Mouse (Mus musculus): ENCODE data around the gene Prrt2. TPM values are rescaled to one million over a fixed set of nuclear protein-coding genes. Genes with fewer than 3 reads are reported as not detected.

Gene Prrt2
- polyA plus RNA-seq (2012; rRNA removed): 0.04 and 0.45 TPM in 2 replicates

DNA sequence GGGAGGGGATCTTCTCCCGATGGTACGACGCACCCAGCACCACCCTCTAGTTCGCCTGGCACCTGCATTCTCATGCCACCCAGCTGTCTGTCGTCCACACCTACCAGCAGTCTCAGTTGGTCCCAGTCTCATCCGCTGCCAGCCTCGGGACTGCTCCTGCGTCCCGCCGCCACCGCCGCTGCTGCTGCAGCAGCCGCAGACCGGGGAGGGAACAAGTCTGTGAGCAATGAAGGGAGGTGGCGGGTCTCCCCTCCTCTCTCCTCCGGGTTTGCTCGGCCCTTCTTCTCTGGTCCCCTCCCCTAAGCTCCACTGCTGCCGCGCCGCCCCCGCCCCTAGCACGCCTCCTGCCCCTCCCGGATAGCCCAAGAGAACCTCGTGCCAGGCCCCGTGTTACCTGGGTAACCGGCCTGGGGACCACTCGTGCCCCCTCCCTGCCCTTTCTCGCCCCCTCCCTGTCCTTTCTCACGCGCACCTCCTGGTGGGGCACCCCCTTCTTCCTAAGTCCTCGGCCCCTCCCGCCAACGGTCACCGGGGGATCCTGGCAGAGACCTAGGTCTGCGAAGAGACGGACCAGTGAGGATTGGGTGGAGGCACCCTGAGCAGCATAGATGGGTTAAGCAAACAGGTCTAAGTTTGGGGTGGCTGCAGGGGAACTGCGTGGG is at the start of gene Prrt2, which contains the start of gene Gm42742:
Gene Prrt2, minus strand, starts transcription at position 311 of the 662 bp plus-strand sequence.
Gene Gm42742, minus strand, starts transcription at position 197 of the 662 bp plus-strand sequence.

DNA sequence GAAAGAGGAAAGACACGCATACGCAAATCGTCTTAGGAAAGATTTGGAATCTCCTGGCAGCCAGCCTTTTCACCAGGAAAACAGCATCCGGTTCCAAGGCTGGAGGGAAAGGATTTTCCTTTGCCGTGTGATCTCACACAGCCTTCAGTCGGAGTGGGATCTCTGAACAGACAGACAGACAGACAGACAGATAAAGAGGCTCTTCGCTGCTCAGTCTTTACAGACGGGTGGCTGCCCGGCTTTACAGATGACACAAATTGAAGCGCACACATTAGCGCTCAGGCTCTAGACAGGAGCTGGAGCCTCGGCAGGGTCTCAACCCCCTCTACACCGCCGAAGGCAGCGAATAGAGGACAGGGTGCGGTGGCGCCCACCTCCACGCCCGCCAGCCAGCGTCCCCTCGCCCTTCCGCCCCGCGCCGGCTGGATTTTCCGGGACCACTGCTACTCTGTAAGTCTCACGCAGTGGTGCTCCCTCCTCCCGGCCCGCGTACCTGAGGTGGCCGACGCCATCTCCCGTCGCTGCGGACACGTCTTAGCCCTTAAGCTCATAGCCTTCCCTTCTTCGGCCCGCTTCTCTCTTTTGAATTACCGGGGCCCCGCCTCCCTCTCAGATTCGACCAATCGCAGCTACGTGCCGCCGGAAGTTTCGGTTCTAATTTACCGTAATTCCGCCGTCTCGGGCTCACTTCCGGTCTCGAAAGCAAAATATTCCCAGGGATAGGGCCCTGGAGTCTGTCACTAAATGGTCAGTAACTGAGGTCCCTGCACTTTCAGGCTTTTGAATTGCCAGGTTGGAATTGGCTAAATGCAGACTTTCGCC is 21.1 kb upstream of the Prrt2 start, which contains the start of gene Kif22:
Gene Kif22, minus strand, starts transcription at position 621 of the 822 bp plus-strand sequence.

DNA sequence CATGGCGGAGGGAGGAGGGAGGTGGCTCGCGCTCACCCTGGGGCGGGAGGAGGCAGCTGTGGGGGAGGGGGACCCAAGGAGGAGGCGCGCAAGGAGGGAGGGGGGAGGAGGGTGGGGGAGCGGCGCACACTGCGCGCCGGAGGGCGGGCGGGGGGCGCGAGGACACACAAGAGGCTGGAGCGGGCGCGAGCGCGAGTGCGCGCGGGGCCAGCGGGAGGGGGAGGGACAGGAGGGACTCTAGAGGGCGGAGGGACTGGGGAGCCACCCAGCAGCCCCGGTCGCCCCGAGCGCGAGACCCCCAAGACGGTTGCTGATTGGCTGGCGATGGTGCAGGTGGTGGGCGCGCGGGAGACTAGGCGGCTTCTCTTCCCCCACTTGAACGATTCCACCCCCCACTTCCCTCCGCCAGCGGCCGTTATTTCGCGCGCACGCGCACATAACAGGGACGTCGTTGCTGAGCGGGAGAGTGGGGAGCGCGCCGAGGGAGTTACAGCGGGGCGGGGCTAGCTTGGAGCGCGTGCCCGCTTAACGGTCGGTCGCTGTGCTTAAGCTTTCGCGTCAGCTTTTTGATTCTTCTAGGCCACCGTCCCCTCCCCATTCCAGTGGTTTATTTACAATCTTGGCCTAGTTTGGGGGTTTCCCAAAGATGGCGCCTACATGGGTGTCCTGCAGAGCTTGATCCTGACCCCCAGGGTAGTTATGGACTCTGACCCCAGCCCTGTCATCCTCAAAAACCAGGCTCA is 6.1 kb upstream of the Prrt2 start, which contains the start of gene Maz:
Gene Maz, minus strand, starts transcription at position 54 of the 743 bp plus-strand sequence.

DNA sequence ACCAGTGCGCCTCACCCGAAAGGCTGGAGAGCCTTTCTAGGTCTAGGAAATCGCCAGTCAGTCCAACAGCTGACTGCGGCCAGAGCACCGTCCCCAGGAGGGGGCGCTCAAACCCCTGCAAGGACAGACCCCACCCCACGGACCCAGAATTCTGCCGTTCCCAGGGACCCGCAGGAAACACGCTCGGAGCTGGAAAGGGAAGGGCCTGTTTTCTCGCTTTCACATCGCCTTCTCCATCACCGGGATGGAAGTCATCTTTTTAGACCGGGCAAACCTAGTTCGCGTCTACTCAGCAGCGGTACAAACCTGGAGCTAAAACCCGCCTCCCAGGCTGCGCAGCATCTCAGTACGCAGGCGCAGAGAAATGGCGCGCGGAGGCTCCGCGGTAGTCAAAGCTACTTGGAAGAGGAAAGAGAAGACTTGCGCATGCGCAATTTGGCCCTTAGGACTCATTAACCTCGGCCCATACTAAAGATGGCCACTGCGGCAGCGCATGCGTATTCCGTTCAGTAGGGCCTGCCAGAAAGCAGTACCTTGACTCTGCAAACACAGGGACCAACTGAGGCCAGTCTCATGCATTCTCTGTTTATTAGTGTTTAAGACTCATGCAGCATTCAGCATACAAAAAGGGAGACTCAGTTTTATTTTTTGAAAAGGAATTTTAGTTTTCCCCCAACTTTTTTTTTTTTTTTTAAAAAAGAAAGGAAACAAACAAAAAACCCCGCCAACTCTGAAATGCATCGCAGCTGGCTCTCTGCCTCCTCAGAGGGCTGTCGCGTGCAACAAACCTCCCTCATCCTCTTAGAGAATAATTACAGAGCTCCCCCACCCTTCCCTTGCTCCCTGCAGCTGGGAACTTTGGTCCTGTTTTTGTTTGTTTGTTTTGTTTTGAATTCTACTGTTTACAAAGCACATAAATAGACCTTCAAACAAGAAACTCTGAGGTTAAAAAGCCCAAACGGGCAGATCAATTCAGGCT is 3.8 kb downstream of the Prrt2 start, which contains the start of gene Pagr1a:
Gene Pagr1a, minus strand, starts transcription at position 382 of the 979 bp plus-strand sequence.

DNA sequence TGATC is 4.7 kb downstream of the Prrt2 start, which contains the start of gene Pagr1b:
Gene Pagr1b, minus strand, starts transcription at position 4 of the 5 bp plus-strand sequence.

DNA sequence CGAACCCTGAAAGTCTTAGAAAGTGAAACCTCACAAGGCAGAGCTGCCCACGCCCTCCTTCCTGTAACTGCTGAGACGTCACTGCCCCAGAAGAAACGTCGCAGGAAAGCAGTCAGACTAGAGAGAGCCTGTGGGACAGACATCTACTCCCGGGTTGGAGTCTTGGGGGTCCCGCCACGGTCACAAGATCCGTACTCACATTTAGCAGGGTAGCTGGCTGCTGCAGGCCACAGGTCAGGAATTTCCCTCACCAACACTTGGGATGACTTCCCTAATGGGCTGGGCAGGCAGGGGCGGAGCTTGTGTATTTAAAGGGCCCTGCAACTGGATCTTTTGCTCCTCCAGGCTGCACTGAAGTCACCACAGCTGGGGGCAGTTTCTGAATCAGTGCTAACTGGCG is 6.7 kb downstream of the Prrt2 start, which contains the start of gene Mvp:
Gene Mvp, minus strand, starts transcription at position 302 of the 400 bp plus-strand sequence.

DNA sequence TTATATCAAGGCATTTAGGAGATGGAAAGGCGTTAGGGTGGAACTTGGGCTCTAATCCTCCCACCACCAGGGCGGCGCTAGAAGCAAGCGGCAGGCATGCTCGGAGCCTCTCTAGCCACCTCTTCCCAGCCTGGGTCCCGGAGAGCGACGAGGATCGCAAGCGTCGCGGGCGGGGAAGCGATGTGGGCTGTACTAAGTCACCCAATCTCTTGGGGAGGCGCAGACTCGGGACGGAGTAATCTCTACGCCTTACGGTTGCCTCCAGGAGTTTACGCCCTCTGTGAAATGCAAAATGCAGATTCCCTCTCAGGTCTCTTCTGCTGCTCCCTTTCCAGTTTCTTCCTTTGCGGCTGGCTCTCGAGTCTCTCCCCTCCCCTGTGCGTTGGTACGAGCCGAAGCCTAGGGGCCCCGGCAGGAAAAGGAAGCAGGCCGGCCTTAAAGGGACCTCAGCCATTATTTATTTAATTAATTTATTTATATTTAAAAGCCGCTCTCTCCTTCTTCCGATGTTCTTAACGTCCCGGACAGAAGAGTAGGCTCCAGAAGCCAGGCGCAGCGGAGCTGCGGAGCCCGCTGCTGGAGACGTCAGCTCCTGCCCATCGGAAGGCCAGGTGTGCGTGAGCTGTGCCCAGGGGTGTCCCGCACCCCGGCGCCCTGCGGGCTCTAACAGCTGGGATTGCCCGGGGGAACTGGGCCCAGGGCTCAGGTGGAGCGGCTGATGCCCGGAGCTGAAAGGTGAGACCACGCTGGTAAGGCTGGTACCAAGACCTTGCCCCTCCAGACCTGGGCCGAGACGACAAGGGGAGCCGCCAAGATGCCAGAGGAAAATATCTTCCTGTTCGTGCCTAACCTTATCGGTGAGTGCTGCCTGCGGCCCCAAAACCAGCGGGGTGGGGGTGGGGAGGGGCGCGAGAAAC is 44.8 kb downstream of the Prrt2 start, which contains the start of gene Cdiptos:
Gene Cdiptos, minus strand, starts transcription at position 149 of the 917 bp plus-strand sequence.

DNA sequence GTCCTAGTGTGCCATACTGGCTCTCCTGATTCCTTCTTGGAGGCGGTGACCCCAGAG is 45.3 kb downstream of the Prrt2 start, which contains the start of gene Cdipt:
Gene Cdipt, plus strand, starts transcription at position 22 of the 57 bp plus-strand sequence.

Other genes starting within 250 kb of the Prrt2 start
- gene Ypel3, start 244.3 kb downstream of the Prrt2 start, polyA plus RNA-seq (2012; rRNA removed): 84.2 and 96.1 TPM in 2 replicates
- 1.6 TPM in 2 replicates for gene Tbx6, start 239.7 kb downstream of the Prrt2 start, polyA plus RNA-seq (2012; rRNA removed)
- 70.6 and 72.5 TPM in 2 replicates for gene Ppp4c, start 228.7 kb downstream of the Prrt2 start, polyA plus RNA-seq (2012; rRNA removed)
- gene Fam57b, start 223.5 kb downstream of the Prrt2 start, polyA plus RNA-seq (2012; rRNA removed): 0.75 and 1.6 TPM in 2 replicates
- gene 4930451I11Rik, start 189.6 kb downstream of the Prrt2 start, polyA plus RNA-seq (2012; rRNA removed): not detected in 2 replicates
- gene Doc2a, start 173.8 kb downstream of the Prrt2 start, polyA plus RNA-seq (2012; rRNA removed): 0.04 TPM in 1 of 2 replicates, not detected in the other
- gene Hirip3, start 159.2 kb downstream of the Prrt2 start, polyA plus RNA-seq (2012; rRNA removed): 17.7 and 24.2 TPM in 2 replicates
- 14.5 and 14.8 TPM in 2 replicates for gene Ino80e, start 158.8 kb downstream of the Prrt2 start, polyA plus RNA-seq (2012; rRNA removed)
- gene Taok2, start 136.5 kb downstream of the Prrt2 start, polyA plus RNA-seq (2012; rRNA removed): 18.4 and 21.2 TPM in 2 replicates
- 28.3 and 30.3 TPM in 2 replicates for gene Tmem219, start 98.3 kb downstream of the Prrt2 start, polyA plus RNA-seq (2012; rRNA removed)
- gene Kctd13, start 92.3 kb downstream of the Prrt2 start, polyA plus RNA-seq (2012; rRNA removed): 3.4 and 4.0 TPM in 2 replicates
- 0.02 TPM in 1 of 2 replicates, not detected in the other for gene Asphd1, start 71.6 kb downstream of the Prrt2 start, polyA plus RNA-seq (2012; rRNA removed)
- gene Sez6l2, start 70.6 kb downstream of the Prrt2 start, polyA plus RNA-seq (2012; rRNA removed): 0.23 and 0.40 TPM in 2 replicates
- 38.9 and 41.3 TPM in 2 replicates for gene Cdipt, start 45.3 kb downstream of the Prrt2 start, polyA plus RNA-seq (2012; rRNA removed)
- 0.34 and 0.47 TPM in 2 replicates for gene Cdiptos, start 45.1 kb downstream of the Prrt2 start, polyA plus RNA-seq (2012; rRNA removed)
- gene Mvp, start 6.6 kb downstream of the Prrt2 start, polyA plus RNA-seq (2012; rRNA removed): 7.8 and 7.9 TPM in 2 replicates
- gene Pagr1b, start 4.7 kb downstream of the Prrt2 start, polyA plus RNA-seq (2012; rRNA removed): 0.34 and 0.50 TPM in 2 replicates
- gene Pagr1a, start 3.9 kb downstream of the Prrt2 start, polyA plus RNA-seq (2012; rRNA removed): 4.9 and 5.2 TPM in 2 replicates
- gene Gm42742, start 114 bp downstream of the Prrt2 start, polyA plus RNA-seq (2012; rRNA removed): 13.2 and 14.1 TPM in 2 replicates
- gene Maz, start 5.8 kb upstream of the Prrt2 start, polyA plus RNA-seq (2012; rRNA removed): 55.9 and 64.1 TPM in 2 replicates
- gene Kif22, start 21.3 kb upstream of the Prrt2 start, polyA plus RNA-seq (2012; rRNA removed): 28.1 and 30.9 TPM in 2 replicates
- gene Zg16, start 66.1 kb upstream of the Prrt2 start, polyA plus RNA-seq (2012; rRNA removed): 0.16 and 0.40 TPM in 2 replicates
- gene AI467606, start 70.1 kb upstream of the Prrt2 start, polyA plus RNA-seq (2012; rRNA removed): 7.9 and 8.3 TPM in 2 replicates
- 117 and 124 TPM in 2 replicates for gene Qprt, start 101.0 kb upstream of the Prrt2 start, polyA plus RNA-seq (2012; rRNA removed)
- 6.8 and 8.5 TPM in 2 replicates for gene Spn, start 116.6 kb upstream of the Prrt2 start, polyA plus RNA-seq (2012; rRNA removed)
- gene Cd2bp2, start 174.8 kb upstream of the Prrt2 start, polyA plus RNA-seq (2012; rRNA removed): 20.8 and 22.2 TPM in 2 replicates
- gene Tbc1d10b, start 187.3 kb upstream of the Prrt2 start, polyA plus RNA-seq (2012; rRNA removed): 11.9 and 12.6 TPM in 2 replicates
- gene Mylpf, start 187.7 kb upstream of the Prrt2 start, polyA plus RNA-seq (2012; rRNA removed): 8.3 and 12.1 TPM in 2 replicates
- 2.8 and 2.9 TPM in 2 replicates for gene Zfp553, start 211.8 kb upstream of the Prrt2 start, polyA plus RNA-seq (2012; rRNA removed)
- 21.1 and 21.7 TPM in 2 replicates for gene Sept1, start 211.9 kb upstream of the Prrt2 start, polyA plus RNA-seq (2012; rRNA removed)
- 20.6 and 24.9 TPM in 2 replicates for gene Zfp771, start 223.1 kb upstream of the Prrt2 start, polyA plus RNA-seq (2012; rRNA removed)
- gene Dctpp1, start 239.5 kb upstream of the Prrt2 start, polyA plus RNA-seq (2012; rRNA removed): 52.9 and 73.0 TPM in 2 replicates